Mouse (Mus musculus) gastrocnemius, adult 8-10 months (tissue): Measurements from ENCODE around the gene Bend3. TPM values are rescaled to one million over a fixed set of nuclear protein-coding genes. Genes with fewer than 3 reads are reported as not detected.
A peak's percentile ranks its signal among the peaks of the same experiment; 100 is the strongest.
"Not testable (repeated sequence)": the region's sequence is repeated elsewhere in the genome, so short reads cannot be mapped to it uniquely, and the experiment has no call there.

Experiments
- DNase-seq, 2 experiments: peaks; one replicate each; pipeline ENCODE4 v3.0.0; 2022; ENCODE audit warnings: low spot score in 2 of 2
- total RNA-seq, 4 experiments: library from RNA; stranded (reverse); gene quantifications; 2 replicates each; pipeline ENCODE4 v1.2.4; 2022

The Bend3 gene
- total RNA-seq, 4 experiments from 2014 or later = 4.2 to 5.6 (median 4.9) TPM

DNA sequence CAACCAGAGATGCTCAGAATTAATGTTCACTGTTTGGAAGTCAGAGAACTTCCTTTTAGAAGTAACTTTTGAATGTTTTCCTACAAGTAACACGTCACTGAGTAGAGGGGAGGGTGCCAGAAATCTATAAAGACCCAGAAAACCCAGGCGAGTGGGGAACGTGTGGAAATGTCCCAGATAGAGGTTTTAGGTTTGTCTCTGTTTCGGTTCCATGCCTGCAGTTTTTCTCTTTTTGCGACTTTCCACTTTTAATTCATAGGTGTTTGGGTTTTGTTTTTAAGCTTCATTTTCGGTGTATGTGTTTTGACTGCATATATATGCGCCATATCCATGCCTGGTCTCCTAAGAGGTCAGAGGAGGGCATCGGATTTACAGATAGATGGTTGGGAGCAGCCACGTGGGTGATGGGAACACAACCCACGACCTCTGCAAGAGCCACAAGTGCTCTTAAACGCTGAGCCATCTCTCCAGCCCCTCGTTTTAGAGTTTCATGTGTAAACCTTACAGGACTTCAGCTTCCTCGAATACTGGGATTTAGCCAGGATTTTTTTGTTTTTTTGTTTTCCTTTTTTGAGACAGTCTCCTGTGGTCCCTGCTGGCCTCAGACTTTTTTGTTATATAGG, 1.7 kb downstream of the Bend3 start:
- DNase-seq = no peak

DNA sequence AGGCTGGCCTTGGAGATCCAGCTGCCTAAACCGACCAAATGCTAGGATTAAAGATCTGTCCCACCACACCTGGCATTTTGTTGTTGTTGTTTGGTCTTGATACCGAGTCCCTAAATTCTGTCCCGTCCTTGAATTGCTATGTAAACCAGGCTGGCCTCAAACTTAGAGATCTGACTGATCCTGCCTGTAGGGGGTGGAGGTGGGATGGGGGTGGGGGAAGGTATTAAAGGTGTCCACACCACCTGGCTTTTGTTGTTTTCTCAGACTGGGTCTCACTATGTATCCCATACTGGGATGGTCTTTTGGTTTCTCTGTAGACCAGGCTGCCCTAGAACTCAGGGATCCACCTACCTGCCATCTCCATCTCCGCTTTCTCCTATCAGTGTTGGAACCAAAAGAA, 2.5 kb downstream of the Bend3 start:
- DNase-seq = no peak

DNA sequence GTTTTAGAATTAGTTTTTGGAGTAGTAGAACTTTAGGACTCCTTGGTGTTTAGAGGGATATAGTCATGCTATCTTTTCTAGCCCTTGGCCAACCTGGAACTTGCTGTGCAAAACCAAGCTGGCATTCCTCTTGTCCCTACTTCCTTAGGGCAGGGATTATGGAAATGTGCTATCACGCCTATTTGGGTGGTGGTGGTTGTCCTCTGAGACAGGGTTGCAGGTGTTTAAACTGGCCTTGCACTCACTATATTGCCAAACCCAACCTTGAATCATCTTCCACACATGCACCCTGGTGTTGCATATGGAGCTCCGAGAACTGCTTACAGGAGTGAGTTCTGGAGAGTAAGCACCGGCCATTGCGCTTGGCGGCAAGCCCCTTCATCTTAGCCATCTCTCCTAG, 3.4 kb downstream of the Bend3 start:
- DNase-seq = no peak

DNA sequence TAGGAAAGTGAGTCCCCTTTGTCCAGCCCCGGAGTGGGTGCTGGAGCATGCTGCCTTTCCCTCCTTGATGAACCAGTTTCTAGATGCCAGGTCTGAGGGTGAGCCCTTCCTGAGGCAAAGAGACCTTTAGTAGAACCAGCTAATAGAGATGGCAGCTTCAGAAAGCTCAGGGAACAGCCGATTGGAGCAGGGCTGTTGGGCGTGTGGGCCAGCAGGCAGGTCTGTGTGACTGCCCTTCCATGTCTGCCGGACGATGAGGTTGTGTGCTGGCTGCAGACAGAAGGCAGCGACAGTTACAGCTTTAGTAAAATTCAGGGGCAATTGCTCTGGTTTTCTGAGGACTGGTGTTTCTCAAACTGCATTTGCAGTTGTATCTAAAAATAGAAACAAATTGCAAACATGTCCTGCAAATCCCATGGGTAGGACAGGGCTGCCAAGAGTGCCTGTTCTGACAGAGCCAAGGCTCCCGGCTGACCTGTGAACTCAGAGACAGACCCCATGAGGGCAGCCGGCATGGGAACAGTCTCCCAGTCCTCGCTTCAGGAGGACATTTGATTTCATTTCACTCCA, 4.9 kb downstream of the Bend3 start:
- peak; percentile 35 to 58 for DNase-seq

DNA sequence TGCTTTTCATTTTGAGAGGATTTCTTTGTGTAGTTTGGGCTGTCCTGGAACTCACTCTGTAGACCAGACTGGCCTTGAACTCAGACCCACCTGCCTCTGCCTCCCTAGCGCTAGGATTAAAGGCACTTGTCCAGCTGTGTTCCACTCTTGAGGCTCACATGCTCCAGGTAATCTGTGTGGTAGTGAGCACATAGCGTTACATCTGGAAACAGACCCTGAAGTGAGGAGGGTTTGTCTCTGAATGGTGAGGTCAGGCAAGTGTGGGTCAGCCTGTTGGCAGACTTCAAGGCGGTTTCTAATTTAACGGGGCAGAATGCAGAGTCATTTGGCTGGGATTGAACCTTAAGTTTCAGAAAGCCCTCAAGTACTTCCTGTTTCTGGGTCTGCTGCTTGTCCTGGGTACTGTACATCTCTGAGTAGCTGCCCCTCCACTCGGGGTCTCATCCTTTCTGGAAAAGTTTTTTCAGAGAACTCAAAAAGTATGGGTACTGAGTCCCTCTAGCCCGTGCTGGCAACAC, 7.2 kb downstream of the Bend3 start:
- no peak for DNase-seq

DNA sequence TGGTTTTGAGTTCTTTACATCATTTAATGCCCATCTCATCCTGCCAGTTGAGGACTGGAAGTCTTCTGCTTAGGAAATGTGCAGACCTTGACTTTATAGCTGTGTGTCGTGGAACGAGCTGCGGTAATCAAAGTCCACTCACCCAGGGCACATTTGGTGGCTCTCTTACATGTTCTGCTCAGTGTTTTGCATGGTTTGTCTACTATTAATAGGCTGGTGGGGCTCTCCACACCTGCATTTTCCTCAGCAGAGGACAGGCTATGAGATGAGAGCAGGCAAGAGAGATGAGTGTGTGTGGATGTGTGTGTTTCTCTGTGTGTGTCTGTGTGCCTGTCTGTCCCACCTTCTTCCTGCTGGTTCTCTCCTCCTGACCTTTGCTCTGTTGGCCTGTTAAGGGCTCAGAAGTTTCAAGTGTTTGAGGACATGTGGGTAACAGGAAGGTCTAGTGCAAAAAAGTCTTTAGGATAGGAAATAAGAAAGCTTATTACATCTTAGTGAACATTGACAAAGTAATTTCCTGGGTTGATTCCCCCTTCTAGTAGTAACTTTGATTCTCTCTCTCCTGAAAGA, 8.9 kb downstream of the Bend3 start:
- DNase-seq = no peak

DNA sequence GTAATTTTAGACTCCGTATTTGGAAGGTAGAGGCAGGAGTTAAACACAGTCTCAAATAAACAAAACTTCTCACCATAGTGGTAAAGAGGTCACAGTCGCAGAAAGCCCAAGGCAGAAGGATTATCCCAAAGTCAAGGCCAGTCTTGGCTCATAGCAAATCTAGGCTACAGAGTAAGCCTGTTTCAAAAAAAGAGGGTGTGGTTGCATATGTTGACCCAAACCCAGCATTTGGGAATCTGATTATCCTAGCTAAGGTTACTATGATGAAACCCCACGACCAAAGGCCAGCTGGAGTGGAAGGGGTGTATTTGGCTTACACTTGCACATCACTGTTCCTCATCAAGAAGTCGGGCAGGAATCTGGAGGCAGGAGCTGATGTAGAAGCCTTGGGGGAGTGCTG, 9.6 kb downstream of the Bend3 start:
- DNase-seq = no peak

DNA sequence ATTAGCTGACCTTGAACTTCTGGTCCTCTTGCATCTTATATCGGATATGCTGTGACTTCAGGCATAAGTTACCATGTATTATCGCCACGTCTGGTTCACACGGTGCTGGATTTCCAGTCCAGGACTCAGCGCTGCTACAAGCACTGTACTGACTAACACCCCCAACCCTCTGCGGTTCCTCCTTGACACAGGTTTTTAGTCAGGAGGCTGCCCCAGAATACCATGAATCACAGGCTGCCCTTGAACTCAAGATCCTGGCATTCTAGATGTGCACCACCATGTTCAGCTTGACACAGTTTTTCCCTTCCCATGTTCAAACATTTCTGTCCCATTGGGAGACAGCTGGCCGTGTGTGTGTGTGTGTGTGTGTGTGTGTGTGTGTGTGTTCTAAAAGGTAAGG, 10.5 kb downstream of the Bend3 start:
- DNase-seq = no peak

DNA sequence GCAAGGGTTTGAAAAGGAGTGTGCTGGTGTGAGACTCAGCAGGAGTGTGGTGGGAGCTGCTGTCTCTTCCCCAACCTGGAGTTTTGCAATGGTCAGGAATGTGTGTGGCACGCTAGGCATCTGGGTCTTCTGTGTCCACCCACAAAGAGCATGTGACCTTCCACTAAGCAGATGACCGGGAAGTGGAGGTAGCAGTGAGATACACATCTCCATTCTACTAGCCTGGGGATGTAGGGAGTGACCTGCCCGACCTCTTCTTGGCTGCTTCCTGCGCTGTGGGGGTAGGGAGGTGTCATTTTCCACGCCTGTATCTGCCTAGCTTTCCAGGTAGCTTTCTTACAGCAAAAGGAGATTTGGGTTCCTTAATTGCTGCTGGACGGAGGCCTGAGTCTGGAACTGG, 10.9 kb downstream of the Bend3 start:
- DNase-seq = no peak

DNA sequence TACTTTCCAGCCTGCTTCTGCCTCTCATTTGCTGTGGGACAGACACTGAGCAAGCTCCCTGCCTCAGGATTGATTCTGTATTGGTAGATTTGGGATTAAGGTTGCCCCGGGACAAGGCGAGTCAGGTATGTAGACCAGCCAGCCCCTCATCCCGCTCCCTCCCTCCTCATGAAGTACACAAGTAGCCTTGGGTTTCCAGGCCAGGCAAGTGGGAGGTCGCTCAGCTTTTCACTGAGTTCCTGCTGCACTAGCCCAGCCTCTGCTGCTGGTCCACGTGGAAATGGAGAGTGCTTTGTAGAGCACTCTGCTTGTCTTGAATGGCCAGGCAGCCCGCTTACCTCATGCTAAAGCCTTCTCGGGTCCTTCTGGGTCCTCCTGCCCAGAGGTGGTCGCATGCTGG, 11.4 kb downstream of the Bend3 start:
- DNase-seq = no peak

DNA sequence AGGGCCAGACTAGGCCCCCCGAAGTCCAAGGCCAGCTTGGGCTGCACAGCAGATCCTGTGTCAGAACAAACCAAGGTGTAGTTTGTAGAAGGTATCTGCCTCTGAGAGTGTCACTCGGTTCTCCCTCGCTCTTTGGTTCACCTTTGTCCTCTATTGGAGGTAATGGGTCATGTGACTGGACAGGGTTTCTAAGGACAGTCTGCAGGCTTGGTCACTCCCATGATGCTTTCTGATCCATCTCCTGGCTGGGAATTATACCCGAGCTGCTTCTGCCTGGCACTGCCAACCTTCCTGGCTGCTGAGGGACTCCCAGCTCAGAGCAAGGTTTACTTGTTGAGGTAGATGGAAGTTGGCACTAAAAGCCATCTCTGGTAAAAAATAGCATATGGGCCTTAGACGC, 12.2 kb downstream of the Bend3 start:
- no peak for DNase-seq

DNA sequence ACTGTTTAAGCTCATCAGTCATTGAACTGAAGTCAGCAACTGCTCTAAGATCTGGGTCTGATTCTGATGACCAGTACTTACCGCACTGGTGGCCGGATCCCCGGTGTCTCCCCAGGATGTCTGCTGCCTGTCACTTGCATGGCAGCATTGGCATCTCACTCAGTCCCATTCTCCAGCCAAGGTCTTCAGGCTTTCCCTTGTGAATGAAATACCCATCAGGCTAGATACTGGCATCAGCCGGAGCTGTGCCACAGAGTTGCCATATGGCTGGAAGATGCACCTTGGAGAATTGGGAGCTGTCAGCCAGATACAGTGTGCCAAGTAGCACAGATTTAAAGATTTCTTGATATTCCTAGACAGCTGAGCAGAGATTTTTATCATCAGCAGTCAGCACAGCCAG, 24.0 kb downstream of the Bend3 start:
- DNase-seq = no peak

DNA sequence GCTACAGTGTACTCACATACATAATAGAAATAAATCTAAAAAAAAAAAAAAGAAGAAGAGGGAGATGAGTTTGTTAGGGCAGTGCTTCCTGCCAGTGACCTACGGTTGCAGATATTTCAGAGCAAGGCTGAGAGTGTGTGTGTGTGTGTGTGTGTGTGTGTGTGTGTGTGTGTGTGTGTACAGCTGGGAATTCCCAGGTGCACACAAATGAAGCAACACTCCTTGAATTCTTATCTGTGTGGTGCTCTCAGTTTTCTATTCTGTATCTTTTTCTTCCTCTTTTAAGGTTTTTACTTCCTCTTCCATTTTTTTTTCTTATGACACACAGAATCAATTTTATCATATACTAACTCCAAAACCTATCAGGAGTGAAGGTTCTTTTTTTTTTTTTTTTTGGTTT, 25.7 kb downstream of the Bend3 start:
- no peak for DNase-seq

DNA sequence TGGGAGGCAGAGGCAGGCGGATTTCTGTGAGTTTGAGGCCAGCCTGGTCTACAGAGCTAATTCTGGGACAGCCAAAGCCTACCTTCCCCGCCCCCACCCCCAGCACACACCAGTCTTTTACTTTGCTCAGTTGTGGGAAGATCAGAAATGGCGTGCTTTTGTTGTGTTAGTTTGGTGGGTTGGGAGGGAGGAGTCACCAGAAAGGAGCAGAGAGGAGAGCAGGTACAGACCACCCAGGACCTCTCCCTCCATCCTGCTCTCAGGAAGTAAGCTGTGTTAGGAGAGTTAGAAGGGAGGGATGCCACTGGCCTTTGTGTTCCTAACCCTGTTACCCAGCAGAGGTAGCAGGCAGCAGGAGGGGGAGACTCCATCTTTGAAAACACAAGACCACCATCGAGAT, 28.4 kb downstream of the Bend3 start:
- DNase-seq = no peak

DNA sequence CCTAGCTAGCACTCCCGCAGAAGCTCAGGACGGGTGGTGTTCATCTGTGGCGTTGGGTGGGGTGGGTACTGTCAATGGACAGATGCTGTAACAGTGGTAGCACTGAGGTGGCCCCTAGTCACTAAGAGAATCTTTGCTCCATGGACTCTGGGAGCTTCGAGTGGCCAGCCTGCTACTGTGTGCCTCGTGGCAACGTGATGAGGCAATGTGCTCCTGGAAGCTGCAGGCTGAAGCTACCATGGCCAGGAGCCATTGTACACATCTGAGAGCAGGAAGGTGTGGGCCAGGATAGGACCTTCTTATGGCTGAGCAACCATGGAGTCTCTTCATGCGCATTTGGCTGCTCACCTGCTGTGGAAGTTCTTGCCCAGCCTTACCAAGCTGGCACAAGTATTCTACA, 30.6 kb downstream of the Bend3 start:
- DNase-seq = no peak

DNA sequence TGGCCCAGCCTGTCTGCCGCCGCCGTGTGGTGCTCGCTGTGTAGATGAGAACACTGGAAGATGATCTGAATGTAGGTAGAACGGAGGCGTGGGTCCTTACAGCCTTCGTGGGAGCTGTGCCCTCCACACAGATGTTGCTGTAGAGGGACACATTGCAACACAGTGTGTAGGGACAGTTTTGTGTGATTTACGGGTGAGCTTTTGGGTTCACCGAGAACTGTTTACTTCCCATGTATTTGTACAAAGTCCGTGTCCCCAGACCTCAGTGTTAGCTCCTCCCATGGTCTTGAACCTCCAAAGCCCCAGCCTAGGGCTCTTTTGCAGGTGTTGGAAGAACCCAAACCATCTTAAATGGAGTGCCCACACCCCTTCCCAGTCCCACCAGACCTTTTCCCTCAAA, 34.3 kb downstream of the Bend3 start:
- no peak for DNase-seq

DNA sequence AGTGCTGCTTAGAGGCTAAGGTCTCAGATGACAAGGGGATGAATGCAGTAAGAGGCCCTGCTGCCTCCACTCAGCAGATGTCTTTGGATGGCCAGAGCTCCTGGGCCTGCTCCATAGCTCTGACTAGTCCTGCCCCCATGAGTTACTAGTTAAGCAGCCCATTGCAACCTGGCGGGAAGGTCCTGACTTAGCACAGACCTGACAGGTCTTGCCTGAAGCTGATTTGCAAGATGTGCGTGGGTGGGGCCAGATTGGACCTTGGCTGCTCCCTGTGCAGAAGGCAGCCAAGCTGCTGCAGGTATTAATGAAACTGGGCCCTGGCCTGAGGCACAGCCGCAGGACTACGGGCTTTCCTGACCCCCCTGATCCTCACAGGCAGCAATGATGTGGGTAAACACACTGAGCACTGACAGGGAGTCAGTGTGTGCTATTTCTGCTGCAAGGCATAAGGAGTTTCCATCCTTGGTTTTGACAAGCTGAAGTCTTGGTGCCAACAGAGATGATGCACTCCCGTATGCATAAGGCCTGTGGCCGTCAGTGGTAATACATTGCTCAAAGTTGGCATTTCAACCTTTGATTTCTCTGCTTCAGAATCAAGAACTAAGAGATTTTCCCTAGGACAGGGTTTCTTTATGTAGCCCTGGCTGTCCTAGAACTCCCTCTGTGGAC, 38.5 kb downstream of the Bend3 start:
- no peak for DNase-seq

DNA sequence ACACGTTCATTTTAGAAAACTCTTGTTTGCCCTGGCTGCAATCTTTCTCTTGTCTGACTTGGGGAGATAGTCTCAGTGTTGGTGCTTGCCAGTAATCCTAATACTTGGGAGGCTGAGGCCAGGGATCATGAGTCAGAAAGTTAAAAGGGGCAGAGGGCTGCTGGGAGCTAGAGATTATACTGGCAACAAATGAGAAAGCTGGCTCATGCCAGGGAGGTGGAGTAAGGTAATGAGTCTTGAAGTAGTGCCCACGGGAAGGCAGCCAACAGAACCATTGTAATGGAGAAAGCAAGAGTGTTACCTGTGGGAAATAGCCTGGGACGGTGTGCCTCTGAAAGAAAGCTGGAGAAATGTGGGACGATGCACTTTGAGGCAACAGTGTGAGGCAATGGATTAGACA, 39.2 kb downstream of the Bend3 start:
- no peak for DNase-seq

DNA sequence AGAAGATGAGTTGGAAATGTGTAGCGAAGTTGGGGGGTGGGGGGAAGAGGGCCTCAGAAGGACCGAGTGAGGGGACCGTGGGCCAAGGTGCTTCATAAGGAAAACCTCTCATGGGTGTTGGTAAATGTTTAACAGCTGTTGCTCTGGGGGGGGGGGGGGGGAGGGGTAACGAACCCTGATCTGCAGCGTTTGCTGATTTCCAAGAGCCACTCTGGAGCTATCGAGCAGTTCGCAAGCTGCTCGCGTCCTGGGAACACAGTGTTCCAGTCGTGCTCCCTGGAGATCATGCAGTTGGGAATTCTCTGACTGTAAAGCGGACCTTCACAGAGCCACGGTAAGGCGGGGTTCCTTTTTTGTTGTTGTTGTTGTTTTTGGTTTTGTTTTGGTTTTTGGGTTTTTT, 39.7 kb downstream of the Bend3 start:
- DNase-seq = no peak

DNA sequence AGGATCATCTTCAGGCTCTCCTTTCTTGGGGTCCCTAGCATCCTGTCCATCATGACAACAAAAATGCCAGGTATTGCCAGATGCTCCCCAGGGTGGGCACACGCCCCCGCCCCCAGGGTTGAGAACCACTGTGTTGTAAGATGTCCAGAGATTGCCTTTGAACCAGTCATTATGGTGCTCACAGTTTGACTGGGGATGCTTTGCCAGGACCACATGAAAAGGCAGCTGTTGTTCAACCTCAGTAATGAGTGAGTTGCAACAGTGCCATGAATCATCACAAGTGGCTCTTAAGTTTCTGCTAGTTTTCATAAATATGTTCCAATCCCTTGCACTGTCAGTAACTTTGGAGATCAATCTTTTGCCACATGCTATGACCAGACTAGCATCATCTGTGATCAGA, 41.3 kb downstream of the Bend3 start:
- no peak for DNase-seq

DNA sequence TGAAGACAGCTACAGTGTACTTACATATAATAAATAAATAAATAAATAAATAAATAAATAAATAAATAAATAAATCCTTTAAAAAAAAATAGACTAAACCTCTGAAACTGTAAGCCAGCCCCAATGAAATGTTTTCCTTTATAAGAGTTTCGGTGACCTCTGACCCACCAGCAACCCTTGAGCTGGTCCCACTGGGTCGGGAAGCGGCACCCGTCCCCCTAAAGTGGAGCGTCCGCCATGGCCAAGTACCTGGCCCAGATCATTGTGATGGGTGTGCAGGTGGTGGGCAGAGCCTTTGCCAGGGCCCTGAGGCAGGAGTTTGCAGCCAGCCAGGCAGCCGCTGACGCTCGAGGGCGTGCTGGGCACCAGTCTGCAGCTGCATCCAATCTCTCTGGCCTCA, 45.3 kb downstream of the Bend3 start, which contains the start of gene Gm9803:
Gene Gm9803, plus strand, starts transcription at position 154 of the 400 bp plus-strand sequence.
- DNase-seq = not testable (repeated sequence)
